7 mouse cellular contexts compared by ENCODE assay signal in genomic region chr19:46740341-46741008, GRCm38 (mm10). TPM values are rescaled to one million over a fixed set of nuclear protein-coding genes. Genes with fewer than 3 reads are reported as not detected.
DNase-seq lines count a peak whose midpoint lies in the region; ATAC-seq and TF ChIP-seq lines count a peak whose summit lies in the region.

No protein-coding gene starts in this region.

- H3K9me3 ChIP-seq in forebrain, embryonic 15.5 days = no peaks in the 10 kb centered on the region
- H3K9me3 ChIP-seq in limb, embryonic 14.5 days (ENCODE audit: control insufficient read depth, low read length) = no peaks in the 10 kb centered on the region

- TF ChIP-seq POLR2A in limb, embryonic 14.5 days (IDR thresholded peaks at IDR 0.05; ENCODE audit: borderline replicate concordance, extremely low read depth, insufficient read depth, insufficient read length) = no peak

- H3K9ac ChIP-seq in forebrain, embryonic 15.5 days (replicated peaks) = no peak overlapping the region
- no peak overlapping the region for H3K9ac ChIP-seq in limb, embryonic 14.5 days (ENCODE audit: low read depth, low read length, severe bottlenecking)

- H3K27ac ChIP-seq in forebrain, embryonic 15.5 days (replicated peaks) = no peak overlapping the region
- H3K27ac ChIP-seq in limb, embryonic 14.5 days (replicated peaks; ENCODE audit: low read depth, low read length) = no peak overlapping the region

- no peaks in the 10 kb centered on the region for H3K4me1 ChIP-seq in forebrain, embryonic 15.5 days
- H3K4me1 ChIP-seq in limb, embryonic 14.5 days (ENCODE audit: control insufficient read depth, insufficient read depth, low read length) = no peaks in the 10 kb centered on the region

- peak; percentile 90 for DNase-seq in 3T3-L1 (ENCODE audit: low read depth, low spot score)
- peak; percentile 62 to 73 for DNase-seq in CD8-positive naive resting alpha-beta T cell, adult 2 months (ENCODE audit: low read depth in 2 of 2, low spot score in 2 of 2)
- peak; percentile 54 for DNase-seq in c-Kit-negative CD71-positive TER-119-positive erythroid progenitor cells, embryonic 14.5 days (ENCODE audit: low read depth, low spot score)
- DNase-seq in kidney, adult 8-10 months = peak; percentile 38 to 68
- peak; percentile 78 for DNase-seq in limb, embryonic 14.5 days (ENCODE audit: low spot score)
- DNase-seq in retina, postnatal 7 days (ENCODE audit: low read depth, low spot score) = peak; percentile 68

- H3K4me3 ChIP-seq in forebrain, embryonic 15.5 days = no peak overlapping the region
- no peak overlapping the region for H3K4me3 ChIP-seq in limb, embryonic 14.5 days (replicated peaks; ENCODE audit: low read length)

- H3K4me2 ChIP-seq in forebrain, embryonic 15.5 days (replicated peaks) = no peak overlapping the region
- H3K4me2 ChIP-seq in limb, embryonic 14.5 days (replicated peaks; ENCODE audit: low read depth, low read length, severe bottlenecking) = no peak overlapping the region

- 53% methylated on average over 7 of the region's 7 CpGs for WGBS in forebrain, embryonic 15.5 days
- WGBS in limb, embryonic 14.5 days = 55% methylated on average over 7 of the region's 7 CpGs

- no peaks in the 10 kb centered on the region for H3K27me3 ChIP-seq in forebrain, embryonic 15.5 days
- no peaks in the 10 kb centered on the region for H3K27me3 ChIP-seq in limb, embryonic 14.5 days (ENCODE audit: control insufficient read depth, insufficient read depth, low read length)

- 0 out of 2 replicates have a peak, but pooled peaks have one; percentile 32 for ATAC-seq in forebrain, embryonic 15.5 days (replicated peaks)
- no peak; the same call in 1 of the 2 replicates for ATAC-seq in limb, embryonic 14.5 days (ENCODE audit: low FRiP score, low read depth)

- no peaks in the 10 kb centered on the region for H3K36me3 ChIP-seq in forebrain, embryonic 15.5 days
- H3K36me3 ChIP-seq in limb, embryonic 14.5 days (ENCODE audit: control insufficient read depth, insufficient read depth, low read length) = peaks cover 16% of the 10 kb centered on the region

RNA-seq across cellular contexts. Expression of gene Cnnm2, which starts 20.9 kb away (rescaled TPM):
- polyA plus RNA-seq in forebrain, embryonic 15.5 days (2015; fragmentation: Nextera tagmentation; extraction: Ambion mirVana) = 3.7 and 4.1 TPM in 2 replicates
- polyA plus RNA-seq in limb, embryonic 14.5 days (2012; rRNA removed) = 6.7 and 9.8 TPM in 2 replicates
- polyA plus RNA-seq in limb, embryonic 14.5 days (2014; fragmentation: Nextera tagmentation; extraction: Ambion mirVana) = 4.8 TPM in 2 replicates

RNA-seq across cellular contexts. Expression of gene As3mt, which starts 33.2 kb away (rescaled TPM):
- 14.8 and 18.6 TPM in 2 replicates for polyA plus RNA-seq in forebrain, embryonic 15.5 days (2015; fragmentation: Nextera tagmentation; extraction: Ambion mirVana)
- 13.1 and 16.2 TPM in 2 replicates for polyA plus RNA-seq in limb, embryonic 14.5 days (2012; rRNA removed)
- polyA plus RNA-seq in limb, embryonic 14.5 days (2014; fragmentation: Nextera tagmentation; extraction: Ambion mirVana) = 26.8 and 28.2 TPM in 2 replicates

RNA-seq across cellular contexts. Expression of gene Borcs7, which starts 50.8 kb away (rescaled TPM):
- polyA plus RNA-seq in forebrain, embryonic 15.5 days (2015; fragmentation: Nextera tagmentation; extraction: Ambion mirVana) = 13.9 and 14.4 TPM in 2 replicates
- polyA plus RNA-seq in limb, embryonic 14.5 days (2012; rRNA removed) = 9.0 and 9.5 TPM in 2 replicates
- 13.5 and 13.7 TPM in 2 replicates for polyA plus RNA-seq in limb, embryonic 14.5 days (2014; fragmentation: Nextera tagmentation; extraction: Ambion mirVana)
